Mouse (Mus musculus): ENCODE results near the gene Epdr1. TPM values are rescaled to one million over a fixed set of nuclear protein-coding genes. Genes with fewer than 3 reads are reported as not detected.

Gene Epdr1
- 10 to 100 TPM; 10.0 to 10.9 TPM for total RNA-seq (2021)

- peak; percentile 70 to 75 for DNase-seq
- intact Hi-C loops (cut with DNase I): no loop called here
These were observed at the start of gene Epdr1 for GRCm38 (mm10) chr13:19619216-19619927. TSS of gene Epdr1 (minus strand) at chr13:19619927.

GRCm38 (mm10) chr13:19668355-19669140, 48.8 kb upstream of the Epdr1 start:
- DNase-seq: no peak
- intact Hi-C loops (cut with DNase I): no loop called here

- intact Hi-C loops (cut with DNase I): no loop called here
- no peak for DNase-seq
These were observed 32.7 kb upstream of the Epdr1 start for GRCm38 (mm10) chr13:19652405-19652804.

- intact Hi-C loops (cut with DNase I): no loop called here
- DNase-seq: no peak
These were observed 30.1 kb upstream of the Epdr1 start for GRCm38 (mm10) chr13:19649824-19650223.

GRCm38 (mm10) chr13:19644225-19644624, 24.5 kb upstream of the Epdr1 start:
- intact Hi-C loops (cut with DNase I): no loop called here
- no peak for DNase-seq

- DNase-seq: no peak
- intact Hi-C loops (cut with DNase I): no loop called here
These were observed 23.8 kb upstream of the Epdr1 start for GRCm38 (mm10) chr13:19643519-19643918.

GRCm38 (mm10) chr13:19640203-19640851, 20.6 kb upstream of the Epdr1 start:
- DNase-seq: peak in 1 of 2 experiments; percentile 6
- intact Hi-C loops (cut with DNase I): loop anchor here (2.0 kb wide), 1 partner anchor 276 kb away; no protein-coding TSS in a partner anchor

- peak; percentile 10 to 14 for DNase-seq
- intact Hi-C loops (cut with DNase I): loop anchor here (5.0 to 10.0 kb wide), 2 partner anchors 181 to 459 kb away; no protein-coding TSS in a partner anchor
These were observed 16.4 kb upstream of the Epdr1 start for GRCm38 (mm10) chr13:19636131-19636530.

GRCm38 (mm10) chr13:19630768-19631709, 11.3 kb upstream of the Epdr1 start:
- DNase-seq: no peak

GRCm38 (mm10) chr13:19626473-19626872, 6.7 kb upstream of the Epdr1 start:
- DNase-seq: no peak
- intact Hi-C loops (cut with DNase I): no loop called here

More at GRCm38 (mm10) chr13:19630768-19631709, 11.3 kb upstream of the Epdr1 start:
- intact Hi-C loops (cut with DNase I): loop anchor here (10.0 kb wide), 1 partner anchor 176 kb away; no protein-coding TSS in a partner anchor

GRCm38 (mm10) chr13:19624632-19625320, 5.0 kb upstream of the Epdr1 start:
- no peak for DNase-seq
- intact Hi-C loops (cut with DNase I): no loop called here

- intact Hi-C loops (cut with DNase I): no loop called here
- DNase-seq: peak in 1 of 2 experiments; percentile 11
These were observed 3.6 kb upstream of the Epdr1 start for GRCm38 (mm10) chr13:19623228-19623905.

GRCm38 (mm10) chr13:19622573-19623227, 3.0 kb upstream of the Epdr1 start, which contains the start of gene Sfrp4:
TSS of gene Sfrp4 (plus strand) at chr13:19623104.
- intact Hi-C loops (cut with DNase I): no loop called here
- DNase-seq: peak; percentile 48 to 50

- intact Hi-C loops (cut with DNase I): no loop called here
- DNase-seq: peak in 1 of 2 experiments; percentile 19
These were observed 899 bp downstream of the Epdr1 start for GRCm38 (mm10) chr13:19618841-19619215.

- intact Hi-C loops (cut with DNase I): no loop called here
- no peak for DNase-seq
These were observed 1.6 kb downstream of the Epdr1 start for GRCm38 (mm10) chr13:19618081-19618480.

GRCm38 (mm10) chr13:19614311-19614710, 5.4 kb downstream of the Epdr1 start:
- DNase-seq: no peak
- intact Hi-C loops (cut with DNase I): no loop called here

GRCm38 (mm10) chr13:19613426-19613825, 6.3 kb downstream of the Epdr1 start:
- intact Hi-C loops (cut with DNase I): no loop called here
- DNase-seq: no peak

GRCm38 (mm10) chr13:19612963-19613362, 6.8 kb downstream of the Epdr1 start:
- intact Hi-C loops (cut with DNase I): no loop called here
- no peak for DNase-seq

Measured in heart, postnatal 10 days (tissue).